Mouse (Mus musculus): Measurements from ENCODE around the gene Adam25.
"Not testable (repeated sequence)": the region's sequence is repeated elsewhere in the genome, so short reads cannot be mapped to it uniquely, and the experiment has no call there.

Adam25 gene

GRCm38 (mm10) chr8:40751908-40752307, at the start of gene Adam25:
Gene Adam25, plus strand, starts transcription at chr8:40752208.
- not testable (repeated sequence) for DNase-seq (ENCODE audit: low read depth)

- not testable (repeated sequence) for DNase-seq (ENCODE audit: low read depth)
Observed at GRCm38 (mm10) chr8:40715406-40715805, 36.6 kb upstream of the Adam25 start.

- no peak for DNase-seq (ENCODE audit: low read depth)
Observed at GRCm38 (mm10) chr8:40715986-40716385, 36.0 kb upstream of the Adam25 start.

- peak; percentile 6 for DNase-seq (ENCODE audit: low read depth)
Observed at GRCm38 (mm10) chr8:40783320-40783719, 31.3 kb downstream of the Adam25 start.

GRCm38 (mm10) chr8:40792973-40793372, 41.0 kb downstream of the Adam25 start, which contains the start of gene Adam20:
Gene Adam20, plus strand, starts transcription at chr8:40793273.
- DNase-seq (ENCODE audit: low read depth), result not testable (repeated sequence)

- no peak for DNase-seq (ENCODE audit: low read depth)
Observed at GRCm38 (mm10) chr8:40803379-40804079, 51.5 kb downstream of the Adam25 start.

Data from NIH3T3 (cell line).